Mouse (Mus musculus): ENCODE results near the gene Bcar3.

DNA sequence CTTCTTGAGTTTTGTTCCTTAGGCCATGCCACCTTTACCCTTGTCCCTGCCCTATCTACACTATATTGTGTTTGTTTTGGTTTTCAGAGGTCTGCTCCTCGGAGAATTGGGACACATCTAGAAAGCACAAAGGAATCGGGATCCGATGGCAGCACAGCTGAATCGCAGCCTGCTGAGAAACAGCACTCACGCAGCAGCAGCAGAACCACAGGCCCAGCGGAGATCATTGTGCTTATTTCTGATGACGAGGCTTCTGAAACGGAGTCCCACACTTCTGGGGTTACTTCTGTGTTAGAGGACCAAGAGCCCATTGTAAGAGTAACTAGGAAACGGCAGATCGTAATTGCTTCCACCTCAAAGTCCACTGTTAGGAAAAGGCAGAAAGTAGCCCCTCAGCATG is 18.8 kb upstream of the Bcar3 start:
- TF ChIP-seq CTCF (IDR thresholded peaks at IDR 0.05; ENCODE audit: low read depth, low read length) (no peak), POLR2A (IDR thresholded peaks at IDR 0.05; ENCODE audit: borderline replicate concordance, low read depth, low read length) (no peak)

Measured in bone marrow macrophage, adult 2 months (primary cell).